Mouse (Mus musculus): Measurements from ENCODE around the gene Mif4gd. TPM values are rescaled to one million over a fixed set of nuclear protein-coding genes. Genes with fewer than 3 reads are reported as not detected.

Gene Mif4gd
- polyA plus RNA-seq, 1 experiment from 2014 or later, result 18.8 TPM

DNA sequence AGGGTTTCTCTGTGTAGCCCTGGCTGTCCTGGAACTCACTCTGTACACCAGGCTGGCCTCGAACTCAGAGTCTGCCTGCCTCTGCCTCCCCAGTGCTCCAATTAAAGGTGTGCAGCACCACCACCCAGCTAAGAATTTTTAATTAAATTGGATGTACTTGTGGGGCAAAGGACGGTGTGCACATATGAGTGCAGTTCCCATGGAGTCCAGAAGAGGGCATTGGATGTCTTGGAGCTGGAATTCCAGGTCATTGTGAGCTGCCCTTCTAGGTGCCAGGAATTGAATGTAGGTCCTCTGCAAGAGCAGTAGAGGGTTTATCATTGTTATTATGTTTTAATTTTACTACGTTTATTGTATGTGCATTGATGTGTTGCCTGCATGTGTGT lies 18.7 kb upstream of the Mif4gd start:
- H3K4me2 ChIP-seq (replicated peaks), result no peak overlapping the region
- no peaks in the 10 kb centered on the region for H3K27me3 ChIP-seq
- H3K36me3 ChIP-seq, result no peaks in the 10 kb centered on the region
- ATAC-seq (ENCODE audit: low FRiP score, low read depth), result no peak
- WGBS, result 17% methylated on average over 3 of the region's 3 CpGs
- no peak overlapping the region for H3K9ac ChIP-seq
- H3K4me3 ChIP-seq, result no peak overlapping the region
- no peaks in the 10 kb centered on the region for H3K9me3 ChIP-seq
- H3K27ac ChIP-seq, result no peak overlapping the region
- peaks cover 9% of the 10 kb centered on the region for H3K4me1 ChIP-seq

DNA sequence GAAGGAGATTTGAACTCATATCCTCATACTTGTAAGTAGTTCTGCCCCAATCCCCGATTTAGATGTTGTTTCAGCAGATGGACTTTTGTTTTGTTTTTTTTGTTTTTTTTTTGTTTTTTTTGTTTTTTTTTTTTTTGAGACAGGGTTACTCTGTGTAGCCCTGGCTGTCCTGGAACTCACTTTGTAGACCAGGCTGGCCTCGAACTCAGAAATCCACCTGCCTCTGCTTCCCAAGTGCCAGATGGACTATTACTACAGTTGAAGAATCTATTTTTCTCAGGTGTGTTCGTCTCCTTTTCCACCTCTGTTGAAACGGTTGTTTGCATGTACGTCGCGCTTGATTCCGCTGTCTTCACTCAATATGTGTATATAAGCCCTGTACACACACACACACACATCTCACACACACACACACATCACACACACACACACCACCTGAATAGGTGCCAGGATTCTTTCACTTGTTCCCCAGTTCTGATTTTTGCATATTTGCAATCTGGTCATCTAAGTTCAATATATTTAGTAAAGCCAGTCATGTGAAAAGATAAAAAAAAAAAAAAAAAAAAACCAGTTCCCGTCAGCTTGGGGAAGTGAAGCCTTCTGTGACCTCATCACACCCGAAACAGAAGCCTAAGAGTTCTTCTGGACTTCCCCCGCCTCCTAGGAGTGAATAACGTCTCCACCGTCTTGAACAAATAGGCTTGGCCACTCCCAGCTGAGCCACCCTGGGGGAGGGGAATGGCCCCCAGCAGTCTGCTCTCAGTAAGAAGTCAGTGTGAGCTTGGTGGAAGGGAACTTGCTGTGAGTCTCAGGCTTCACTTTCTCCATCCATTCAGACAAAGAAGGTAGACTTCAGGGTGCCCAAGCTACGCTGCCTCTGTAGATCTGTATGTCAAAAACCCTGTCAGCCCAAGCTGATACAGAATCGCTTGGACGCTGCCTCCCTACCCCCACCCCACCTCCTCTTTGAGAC lies 18.0 kb upstream of the Mif4gd start:
- Histone ChIP-seq H3K4me1 (peaks cover 9% of the 10 kb centered on the region), H3K4me2 (replicated peaks) (no peak overlapping the region), H3K36me3 (no peaks in the 10 kb centered on the region), H3K27ac (no peak overlapping the region), H3K9me3 (no peaks in the 10 kb centered on the region), H3K9ac (no peak overlapping the region), H3K27me3 (no peaks in the 10 kb centered on the region), H3K4me3 (no peak overlapping the region)
- whole genome bisulfite sequencing, result 56% methylated on average over 16 of the region's 16 CpGs
- ATAC-seq (ENCODE audit: low FRiP score, low read depth), result no peak

DNA sequence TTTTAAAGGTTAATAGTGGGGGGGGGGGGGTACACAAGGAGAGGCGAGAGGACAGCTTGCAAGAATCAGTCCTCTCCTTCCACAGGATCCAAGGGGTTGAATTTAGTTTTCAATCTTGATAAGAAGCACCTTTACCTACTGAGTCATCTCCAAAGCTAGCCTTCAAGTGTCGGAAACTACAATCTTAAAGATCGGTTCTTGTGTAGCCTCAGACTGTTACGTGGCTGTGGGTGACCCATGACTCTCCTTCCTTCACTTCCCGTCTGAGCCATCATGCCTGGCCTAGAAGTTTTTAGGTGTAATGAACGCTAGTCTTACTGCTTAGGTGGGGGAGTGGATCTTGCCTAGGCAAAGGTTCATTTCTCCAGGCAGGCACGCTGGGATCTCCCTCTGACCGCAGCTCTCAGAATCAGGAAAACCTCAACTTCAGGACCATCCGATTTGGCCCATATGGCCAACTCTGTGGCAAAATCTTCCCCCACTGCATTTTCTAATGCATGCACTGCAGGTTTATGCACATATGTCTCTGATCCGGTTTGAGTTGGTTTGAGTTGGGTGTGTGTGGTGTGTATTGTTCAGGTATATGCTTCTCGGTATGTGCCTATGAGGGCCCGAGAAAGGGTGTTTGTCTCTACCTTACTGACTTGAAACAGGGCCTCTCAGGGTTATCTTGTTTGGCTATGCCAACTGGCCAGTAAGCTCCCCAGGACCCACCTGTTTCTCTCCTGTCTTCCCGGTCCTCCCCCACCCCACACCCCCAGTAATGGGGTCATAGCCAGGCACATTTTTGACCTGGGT lies 17.2 kb upstream of the Mif4gd start:
- Histone ChIP-seq H3K4me2 (replicated peaks) (no peak overlapping the region), H3K9ac (no peak overlapping the region), H3K27me3 (no peaks in the 10 kb centered on the region), H3K27ac (no peak overlapping the region), H3K9me3 (no peaks in the 10 kb centered on the region), H3K36me3 (no peaks in the 10 kb centered on the region), H3K4me1 (peaks cover 9% of the 10 kb centered on the region), H3K4me3 (no peak overlapping the region)
- WGBS, result 88% methylated on average over 13 of the region's 13 CpGs
- ATAC-seq (ENCODE audit: low FRiP score, low read depth), result no peak

DNA sequence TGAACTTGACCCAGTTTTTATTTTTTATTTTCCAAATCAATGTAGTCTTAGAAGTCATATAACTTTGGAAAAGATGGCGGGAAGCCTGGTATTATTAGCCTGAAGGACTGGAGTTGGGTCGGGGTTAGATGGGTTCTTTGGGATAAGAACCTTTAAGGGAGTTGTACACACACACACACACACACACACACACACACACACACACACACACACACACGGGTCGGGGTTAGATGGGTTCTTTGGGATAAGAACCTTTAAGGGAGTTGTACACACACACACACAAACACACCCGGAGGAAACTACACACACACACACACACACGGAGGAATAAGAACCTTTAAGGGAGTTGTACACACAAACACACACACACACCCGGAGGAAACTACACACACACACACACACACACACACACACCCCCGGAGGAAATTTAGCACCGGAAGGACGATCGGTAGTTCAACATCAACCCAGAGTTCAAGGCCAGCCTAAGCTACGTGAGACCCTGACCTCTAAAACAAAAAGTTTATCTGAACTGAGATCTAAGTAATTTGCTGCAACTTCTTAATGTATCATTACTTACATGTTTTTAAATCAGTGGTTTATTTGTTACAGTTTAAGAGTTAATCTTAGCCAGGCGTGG lies 15.8 kb upstream of the Mif4gd start:
- ATAC-seq (ENCODE audit: low FRiP score, low read depth), result no peak

DNA sequence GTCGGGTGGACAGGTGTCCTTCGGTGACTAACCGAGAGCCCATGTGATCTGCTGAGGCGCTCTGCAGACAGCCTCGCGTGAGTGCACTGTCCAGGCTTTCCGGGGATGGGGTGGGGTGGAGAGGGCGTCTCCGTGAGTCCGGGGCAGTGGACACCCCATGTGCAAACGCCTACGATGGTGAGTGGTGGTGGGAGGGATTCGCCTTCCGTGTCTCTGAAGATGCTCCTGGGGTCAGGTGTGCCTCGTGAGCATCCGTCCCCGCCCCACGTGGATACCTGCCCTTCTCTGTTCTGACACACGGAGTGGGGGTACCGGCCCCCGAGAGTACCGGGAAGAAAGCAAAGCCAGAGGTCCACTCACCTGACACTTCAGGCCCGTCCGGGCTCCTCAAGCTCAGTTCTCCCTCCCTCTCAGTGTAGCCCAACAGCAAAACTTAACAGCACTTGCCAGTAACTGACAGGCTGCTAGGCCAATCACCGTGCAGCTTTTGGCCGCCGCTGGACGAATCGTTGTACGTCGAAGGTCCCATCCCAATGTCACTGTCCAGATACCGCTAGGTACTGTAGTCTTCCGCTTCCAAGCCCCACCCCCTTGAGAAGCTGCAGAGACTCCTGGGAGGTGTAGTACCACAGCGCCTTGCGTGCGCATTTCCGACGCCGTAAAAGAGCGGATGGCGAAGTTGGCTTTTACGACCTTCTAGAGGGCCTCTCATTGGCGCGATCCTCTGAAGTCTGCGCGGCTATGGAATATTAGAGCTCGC lies 15.1 kb upstream of the Mif4gd start, which contains the start of gene Slc25a19:
Slc25a19 (minus strand) TSS at position 591 of the 760 bp plus-strand sequence.
- Histone ChIP-seq H3K4me3 (peak within 1 kb of the TSS; percentile 76), H3K27ac (peak within 1 kb of the TSS; percentile 39; the same call in 1 of the 2 replicates), H3K4me1 (peaks cover 9% of the 10 kb centered on the region), H3K36me3 (peaks cover 11% of the 10 kb centered on the region), H3K27me3 (no peaks in the 10 kb centered on the region), H3K9me3 (no peaks in the 10 kb centered on the region), H3K4me2 (replicated peaks) (peak within 1 kb of the TSS; percentile 82), H3K9ac (peak within 1 kb of the TSS; percentile 78)
- WGBS, result under 1% methylated on average over 47 of the region's 47 CpGs
- peak; percentile 99 for ATAC-seq (ENCODE audit: low FRiP score, low read depth)

More for the DNA sequence above, 15.8 kb upstream of the Mif4gd start:
- Histone ChIP-seq H3K4me2 (replicated peaks) (peak overlapping the region; percentile 82), H3K27me3 (no peaks in the 10 kb centered on the region), H3K9me3 (no peaks in the 10 kb centered on the region), H3K9ac (peak overlapping the region; percentile 43; the same call in 1 of the 2 replicates), H3K4me3 (peak overlapping the region; percentile 76), H3K36me3 (peaks cover 5% of the 10 kb centered on the region; the same call in 1 of the 2 replicates), H3K4me1 (peaks cover 9% of the 10 kb centered on the region), H3K27ac (peak overlapping the region; percentile 39; the same call in 1 of the 2 replicates)
- 56% methylated on average over 13 of the region's 13 CpGs for WGBS

DNA sequence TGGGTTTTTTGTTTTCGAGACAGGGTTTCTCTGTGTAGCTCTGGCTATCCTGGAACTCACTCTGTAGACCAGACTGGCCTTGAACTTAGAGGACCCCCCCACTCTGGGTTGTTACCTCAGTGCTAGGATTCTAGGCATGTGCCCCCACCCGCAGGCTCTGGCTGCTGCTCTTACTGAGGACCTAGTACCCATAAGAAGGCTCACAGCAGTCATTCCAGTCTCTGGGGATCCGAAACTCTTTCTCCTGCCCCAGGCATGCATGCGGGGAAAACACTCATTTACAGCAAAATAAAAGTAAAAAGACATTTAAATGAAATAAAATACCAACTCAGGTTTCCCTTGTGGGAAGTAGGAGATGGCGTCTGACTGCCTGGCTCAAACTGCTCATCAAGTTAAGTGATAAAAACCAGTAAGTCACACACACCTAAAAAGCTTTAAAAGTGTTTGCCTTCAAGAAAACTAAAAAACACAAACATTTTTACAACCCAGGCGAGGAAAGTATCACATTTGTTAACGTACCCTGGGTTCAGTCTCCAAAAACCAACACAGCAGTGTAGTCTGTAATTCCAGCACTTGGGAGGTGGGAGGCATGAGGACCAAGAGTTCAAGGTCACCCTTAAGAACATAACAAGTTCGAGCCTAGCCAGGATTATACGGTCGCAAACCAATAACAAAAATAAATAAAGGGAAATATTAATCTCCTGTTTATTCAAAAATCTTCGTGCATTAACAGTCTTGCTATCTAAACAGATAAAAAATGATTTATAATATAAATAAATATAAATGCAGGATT lies 14.3 kb upstream of the Mif4gd start:
- peak overlapping the region; percentile 78 for H3K9ac ChIP-seq
- WGBS, result 46% methylated on average over 11 of the region's 11 CpGs
- no peak overlapping the region for H3K27ac ChIP-seq
- peak overlapping the region; percentile 76 for H3K4me3 ChIP-seq
- peak overlapping the region; percentile 82 for H3K4me2 ChIP-seq (replicated peaks)
- ATAC-seq (ENCODE audit: low FRiP score, low read depth), result no peak
- peaks cover 9% of the 10 kb centered on the region for H3K4me1 ChIP-seq
- H3K27me3 ChIP-seq, result no peaks in the 10 kb centered on the region
- peaks cover 20% of the 10 kb centered on the region for H3K36me3 ChIP-seq
- H3K9me3 ChIP-seq, result no peaks in the 10 kb centered on the region

DNA sequence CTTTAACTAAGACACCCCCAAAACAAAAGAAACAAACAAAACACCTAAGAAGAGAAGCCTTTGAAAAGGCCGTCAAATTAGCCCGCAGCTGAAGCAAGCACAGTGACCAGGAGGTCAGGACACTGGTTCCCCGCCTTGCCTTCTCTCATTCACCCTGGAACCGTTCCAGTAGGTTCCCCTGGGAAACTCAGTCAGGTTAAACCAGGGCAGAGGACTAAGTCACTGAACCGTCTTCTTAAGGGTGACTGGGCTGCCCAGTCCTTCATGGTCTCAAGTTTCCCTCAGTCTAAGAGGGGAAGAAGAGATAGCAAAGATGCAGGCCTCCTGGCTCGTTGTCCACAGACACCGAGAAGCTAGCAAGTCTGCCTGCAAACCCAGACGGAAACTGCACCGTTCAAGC lies 13.1 kb upstream of the Mif4gd start:
- Histone ChIP-seq H3K4me3 (no peak overlapping the region), H3K27ac (no peak overlapping the region), H3K9me3 (no peaks in the 10 kb centered on the region), H3K4me1 (peaks cover 9% of the 10 kb centered on the region), H3K4me2 (replicated peaks) (no peak overlapping the region), H3K27me3 (no peaks in the 10 kb centered on the region), H3K36me3 (peaks cover 29% of the 10 kb centered on the region), H3K9ac (no peak overlapping the region)
- WGBS, result 85% methylated on average over 9 of the region's 9 CpGs
- no peak for ATAC-seq (ENCODE audit: low FRiP score, low read depth)

DNA sequence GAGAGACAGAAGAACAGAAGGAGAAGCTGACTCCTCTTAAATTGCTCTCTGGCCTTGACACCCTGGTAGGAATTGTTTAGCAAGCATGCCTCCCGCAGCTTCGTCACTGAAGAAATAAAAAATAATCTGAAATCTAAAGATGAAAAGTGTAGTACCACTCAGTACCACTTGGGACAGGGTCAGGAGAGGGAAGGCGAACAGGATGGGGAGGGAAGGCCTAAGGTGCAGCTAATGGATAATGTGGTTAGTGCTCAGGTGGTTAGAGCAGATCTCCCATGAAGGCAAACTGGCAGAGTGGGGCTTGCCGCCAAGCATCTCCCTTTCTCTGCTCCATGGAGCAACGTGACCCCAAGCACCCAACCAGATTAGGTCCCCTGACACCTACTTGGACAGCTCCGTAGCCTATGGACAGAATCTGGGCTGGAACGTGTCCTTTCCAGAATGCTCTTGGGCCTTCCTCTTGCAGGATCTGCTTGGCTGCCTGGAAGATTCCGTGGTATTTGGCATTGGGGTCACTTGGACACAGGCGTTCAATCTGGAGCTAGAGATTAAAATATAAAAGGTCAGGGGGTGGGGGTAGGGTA lies 10.8 kb upstream of the Mif4gd start:
- 73% methylated on average over 9 of the region's 9 CpGs for WGBS
- no peak overlapping the region for H3K27ac ChIP-seq
- no peaks in the 10 kb centered on the region for H3K9me3 ChIP-seq
- ATAC-seq (ENCODE audit: low FRiP score, low read depth), result no peak
- H3K27me3 ChIP-seq, result no peaks in the 10 kb centered on the region
- no peak overlapping the region for H3K4me2 ChIP-seq (replicated peaks)
- peaks cover 9% of the 10 kb centered on the region for H3K4me1 ChIP-seq
- H3K4me3 ChIP-seq, result no peak overlapping the region
- H3K36me3 ChIP-seq, result peaks cover 50% of the 10 kb centered on the region
- no peak overlapping the region for H3K9ac ChIP-seq

DNA sequence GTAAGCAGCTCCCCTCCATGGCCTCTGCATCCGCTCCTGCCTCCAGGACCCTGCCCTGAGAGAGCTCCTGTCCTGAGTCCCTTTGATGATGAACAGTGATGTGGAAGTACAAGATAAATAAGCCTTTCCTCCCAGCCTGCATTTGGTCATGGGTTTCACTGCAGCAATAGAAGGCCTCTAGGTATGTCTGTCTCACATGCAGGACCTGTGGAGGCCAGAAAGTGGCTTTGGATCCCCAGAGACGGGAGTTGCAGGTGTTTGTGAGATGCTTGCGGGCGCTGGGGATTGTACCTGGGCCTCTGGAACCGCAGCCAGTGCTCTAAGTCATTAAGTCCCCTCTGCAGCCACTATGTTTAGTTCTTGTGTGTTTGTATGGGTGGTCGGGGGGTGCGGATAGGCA lies 7.2 kb upstream of the Mif4gd start:
- Histone ChIP-seq H3K4me2 (replicated peaks) (no peak overlapping the region), H3K9me3 (no peaks in the 10 kb centered on the region), H3K4me3 (no peak overlapping the region), H3K27ac (no peak overlapping the region), H3K9ac (no peak overlapping the region), H3K36me3 (peaks cover 70% of the 10 kb centered on the region), H3K4me1 (no peaks in the 10 kb centered on the region), H3K27me3 (no peaks in the 10 kb centered on the region)
- WGBS, result 96% methylated on average over 7 of the region's 7 CpGs
- ATAC-seq (ENCODE audit: low FRiP score, low read depth), result no peak

DNA sequence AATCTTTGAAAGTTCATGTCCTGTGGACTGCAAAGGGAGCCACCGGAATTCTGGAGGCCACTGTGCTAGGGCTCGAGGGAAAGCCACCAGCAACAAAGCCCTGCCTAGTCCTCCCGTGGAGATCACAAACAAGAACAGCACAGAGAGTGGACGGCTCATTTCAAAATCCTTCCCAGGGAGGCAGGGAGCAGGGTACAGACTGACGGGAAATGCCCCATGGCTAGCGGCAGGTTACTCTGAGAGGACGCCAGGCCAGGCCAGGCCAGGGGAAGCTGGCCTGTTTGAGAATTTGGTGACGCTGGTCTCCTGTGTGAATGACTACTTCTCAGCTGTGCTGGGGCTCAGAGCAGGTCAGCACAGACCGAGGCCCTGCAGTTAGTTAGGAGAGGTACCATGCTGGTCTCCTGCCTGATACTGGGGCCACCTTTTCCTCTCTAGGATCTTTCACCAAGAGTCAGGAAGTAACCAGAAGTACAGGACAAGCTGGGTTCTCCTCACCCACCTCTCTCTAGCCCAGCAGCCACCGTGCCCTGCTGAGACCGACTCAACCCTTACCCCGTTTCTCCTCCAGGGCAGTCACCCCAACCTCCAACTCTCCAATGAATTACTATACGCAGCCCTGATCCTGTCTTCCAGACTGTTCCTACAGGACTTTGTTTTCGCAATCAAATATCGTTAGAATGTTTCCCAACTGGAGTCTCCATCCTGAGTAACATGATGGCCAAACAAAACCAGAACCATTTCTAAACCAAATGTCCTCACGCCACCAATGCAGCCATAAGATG lies 6.2 kb upstream of the Mif4gd start:
- ATAC-seq (ENCODE audit: low FRiP score, low read depth), result no peak
- Histone ChIP-seq H3K9ac (no peak overlapping the region), H3K4me1 (peaks cover 1% of the 10 kb centered on the region), H3K36me3 (peaks cover 75% of the 10 kb centered on the region), H3K4me3 (no peak overlapping the region), H3K27ac (no peak overlapping the region), H3K9me3 (no peaks in the 10 kb centered on the region), H3K27me3 (no peaks in the 10 kb centered on the region), H3K4me2 (replicated peaks) (no peak overlapping the region)
- 90% methylated on average over 16 of the region's 16 CpGs for WGBS
